Mouse (Mus musculus) thymus, adult 2 months (tissue): Measurements from ENCODE around the gene Ikbip. TPM values are rescaled to one million over a fixed set of nuclear protein-coding genes. Genes with fewer than 3 reads are reported as not detected.

Source experiments
- DNase-seq: peaks from one replicate; pipeline ENCODE4 v3.0.0; 2021
- H3K27ac ChIP-seq: fragments of 200-500 bp; 2 replicates; pipeline ENCODE4 v1.5.1; 2012; ENCODE audit warnings: low read length, control low read depth; ENCODE audit not compliant: control insufficient read depth, insufficient read depth
- H3K27me3 ChIP-seq: fragments of 200-500 bp; 2 replicates; pipeline ENCODE4 v1.6.1; 2012; ENCODE audit warnings: mild to moderate bottlenecking, low read length, moderate library complexity, mixed read lengths; ENCODE audit not compliant: control insufficient read depth, insufficient read depth
- H3K36me3 ChIP-seq: fragments of 200-500 bp; 2 replicates; pipeline ENCODE4 v1.6.1; 2012; ENCODE audit warnings: mild to moderate bottlenecking, low read length, moderate library complexity; ENCODE audit not compliant: control insufficient read depth, insufficient read depth
- H3K4me1 ChIP-seq: fragments of 200-500 bp; replicated peaks from 2 replicates; pipeline ENCODE4 v1.6.1; 2012; ENCODE audit warnings: low read length; ENCODE audit not compliant: control insufficient read depth, insufficient read depth
- H3K4me3 ChIP-seq: fragments of 200-500 bp; 2 replicates; pipeline ENCODE4 v1.5.1; 2012; ENCODE audit warnings: mild to moderate bottlenecking, low read length, control low read depth, moderate library complexity; ENCODE audit not compliant: control insufficient read depth, insufficient read depth
- CTCF ChIP-seq: fragments of 200-500 bp; IDR thresholded peaks from 2 replicates; pipeline ENCODE4 v1.5.1; 2012; ENCODE audit warnings: mild to moderate bottlenecking, control low read depth, low read length, moderate library complexity, borderline replicate concordance; ENCODE audit not compliant: control insufficient read depth, poor library complexity, insufficient read depth; ENCODE audit errors: extremely low read depth
- POLR2A ChIP-seq: fragments of 200-500 bp; IDR thresholded peaks from 2 replicates; pipeline ENCODE4 v1.6.1; 2012; ENCODE audit warnings: mild to moderate bottlenecking, low read length, control low read depth, moderate library complexity; ENCODE audit not compliant: control insufficient read depth, poor library complexity, insufficient read depth; ENCODE audit errors: extremely low read depth
- WGBS: fragments of 180-500 bp; shearing (Covaris S2); methylation state at CpG from one replicate; pipeline ENCODE4 v1.1.7; 2018; 5-methylcytosine and 5-hydroxymethylcytosine counted together
- polyA plus RNA-seq: library from polyadenylated mRNA; depleted of rRNA; stranded (reverse); fragments of >200 nt; gene quantifications from 2 replicates; pipeline ENCODE4 v1.2.3, GENCODE M21; 2012

Gene Ikbip
- polyA plus RNA-seq, 1 experiment, result 0.93 TPM

DNA sequence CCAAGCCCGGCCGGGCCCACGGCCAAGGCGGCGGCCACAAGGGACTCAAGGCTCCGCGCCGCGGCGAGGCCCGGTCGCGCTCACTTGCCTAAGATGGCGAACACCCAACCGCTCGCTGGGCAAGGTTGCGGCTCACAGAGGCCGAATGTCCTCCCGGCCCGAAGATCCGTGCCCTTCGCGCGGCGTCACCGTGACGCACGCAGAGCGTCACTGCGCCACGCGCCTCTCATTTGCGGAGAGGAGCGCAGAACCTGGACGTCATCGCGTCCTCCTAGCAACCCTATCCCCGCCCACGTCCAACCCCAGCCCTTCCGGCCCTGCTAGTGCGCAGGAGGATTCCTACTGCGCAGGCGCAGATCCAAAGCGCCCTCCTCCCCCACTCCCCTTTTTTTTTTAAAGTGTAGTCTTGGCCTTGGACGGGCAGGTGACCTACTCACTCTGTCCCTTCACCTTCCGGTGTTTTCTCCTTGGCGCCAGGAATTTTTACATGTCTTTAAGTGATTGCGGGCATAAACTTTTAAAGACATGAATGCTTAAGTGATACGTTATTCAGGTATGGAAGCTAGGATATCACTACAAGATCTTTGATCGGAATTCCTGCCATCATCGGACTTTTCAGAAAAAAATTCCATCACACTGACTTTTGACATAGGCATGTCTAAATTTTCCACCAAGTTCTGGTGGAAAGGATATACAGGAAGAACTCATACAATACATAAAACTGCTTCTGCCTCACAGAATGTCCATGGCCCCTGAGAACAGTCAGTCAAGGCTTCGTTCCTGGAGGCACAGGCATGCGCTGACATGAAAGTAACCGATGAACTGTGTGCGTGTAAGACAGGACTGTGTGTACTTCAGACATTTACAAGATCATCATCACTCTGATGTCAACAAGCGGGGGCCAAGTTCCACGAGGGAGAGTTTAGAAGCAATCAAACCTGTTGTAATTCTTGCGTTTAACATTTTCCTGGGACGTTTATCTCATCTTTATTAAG is 41.4 kb downstream of the Ikbip start, which contains the start of gene Slc25a3:
TSS of gene Slc25a3 (minus strand) at position 232 of the 995 bp plus-strand sequence.
- Histone ChIP-seq H3K36me3 (peaks cover 15% of the 10 kb centered on the region), H3K4me1 (peaks cover 2% of the 10 kb centered on the region; the same call in 1 of the 2 replicates), H3K27me3 (no peaks in the 10 kb centered on the region), H3K4me3 (peak within 1 kb of the TSS; percentile 59), H3K27ac (peak within 1 kb of the TSS; percentile 56)
- TF ChIP-seq CTCF (0 out of 2 replicates have a peak, but pooled peaks have one; percentile 24), POLR2A (peak; percentile 99)
- peak; percentile 97 for DNase-seq
- 13% methylated on average over 59 of the region's 59 CpGs for WGBS

DNA sequence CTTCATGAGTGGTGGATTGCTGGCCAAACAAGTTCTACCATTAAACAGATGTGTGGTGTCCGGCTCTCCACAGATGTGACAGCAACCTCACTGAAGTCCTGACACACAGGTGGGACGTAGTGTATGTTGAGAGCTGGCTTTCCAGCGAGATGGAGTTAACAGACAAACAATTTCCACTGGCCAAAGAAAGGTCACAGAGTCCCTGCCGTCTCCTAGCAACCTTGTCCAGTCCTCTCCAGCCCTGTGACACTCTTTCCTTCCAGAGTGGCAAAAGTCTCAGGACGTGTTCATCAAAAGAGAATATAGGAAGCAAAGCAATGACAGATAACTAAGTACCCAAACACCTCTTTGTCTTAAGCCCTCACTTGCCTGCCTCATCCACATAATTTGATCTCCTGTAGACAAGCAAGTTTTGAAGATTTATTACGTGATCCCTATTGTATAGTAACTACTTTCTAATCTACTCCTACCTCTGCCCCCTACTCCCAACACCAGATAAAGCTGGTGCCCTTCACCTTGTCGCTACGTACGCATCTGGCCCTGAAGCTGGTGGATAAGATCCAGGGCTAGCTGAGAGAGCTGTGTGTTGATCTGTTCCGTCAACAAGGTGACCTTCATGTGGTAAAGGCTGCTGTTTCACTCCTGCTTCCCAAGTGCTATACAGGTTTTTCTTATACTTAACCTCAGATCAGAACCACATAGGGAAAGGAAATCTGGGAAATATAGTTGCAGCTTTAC is 44.0 kb downstream of the Ikbip start:
- 92% methylated on average over 10 of the region's 10 CpGs for WGBS
- H3K27ac ChIP-seq, result no peak overlapping the region
- peaks cover 2% of the 10 kb centered on the region; the same call in 1 of the 2 replicates for H3K4me1 ChIP-seq
- no peak for DNase-seq
- peaks cover 3% of the 10 kb centered on the region; the same call in 1 of the 2 replicates for H3K36me3 ChIP-seq
- no peak overlapping the region for H3K4me3 ChIP-seq
- H3K27me3 ChIP-seq, result no peaks in the 10 kb centered on the region
- TF ChIP-seq CTCF, result no peak
- TF ChIP-seq POLR2A, result no peak

DNA sequence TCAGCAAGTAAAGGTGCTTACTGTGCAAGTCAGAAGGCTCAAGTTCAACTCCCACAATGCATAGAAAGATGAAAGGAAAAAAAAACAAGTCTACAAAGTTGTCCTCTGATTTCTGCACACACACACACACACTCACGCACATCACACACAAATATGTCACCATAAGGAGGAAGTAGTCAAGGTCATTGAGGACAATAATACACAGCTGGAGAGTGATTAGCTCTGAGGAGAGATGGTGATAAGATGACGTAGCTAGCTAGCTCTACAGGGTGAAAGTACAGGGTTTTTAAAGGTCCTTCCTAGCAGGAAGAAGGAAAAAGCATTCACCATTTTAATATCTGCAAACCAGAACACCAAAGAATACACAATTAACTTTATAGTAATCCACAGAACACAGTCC is 44.7 kb downstream of the Ikbip start:
- Histone ChIP-seq H3K27ac (no peak overlapping the region), H3K27me3 (no peaks in the 10 kb centered on the region), H3K4me1 (peaks cover 2% of the 10 kb centered on the region; the same call in 1 of the 2 replicates), H3K36me3 (no peaks in the 10 kb centered on the region), H3K4me3 (no peak overlapping the region)
- 91% methylated on average over 2 of the region's 2 CpGs for WGBS
- DNase-seq, result no peak
- no peak for TF ChIP-seq POLR2A
- TF ChIP-seq CTCF, result no peak

DNA sequence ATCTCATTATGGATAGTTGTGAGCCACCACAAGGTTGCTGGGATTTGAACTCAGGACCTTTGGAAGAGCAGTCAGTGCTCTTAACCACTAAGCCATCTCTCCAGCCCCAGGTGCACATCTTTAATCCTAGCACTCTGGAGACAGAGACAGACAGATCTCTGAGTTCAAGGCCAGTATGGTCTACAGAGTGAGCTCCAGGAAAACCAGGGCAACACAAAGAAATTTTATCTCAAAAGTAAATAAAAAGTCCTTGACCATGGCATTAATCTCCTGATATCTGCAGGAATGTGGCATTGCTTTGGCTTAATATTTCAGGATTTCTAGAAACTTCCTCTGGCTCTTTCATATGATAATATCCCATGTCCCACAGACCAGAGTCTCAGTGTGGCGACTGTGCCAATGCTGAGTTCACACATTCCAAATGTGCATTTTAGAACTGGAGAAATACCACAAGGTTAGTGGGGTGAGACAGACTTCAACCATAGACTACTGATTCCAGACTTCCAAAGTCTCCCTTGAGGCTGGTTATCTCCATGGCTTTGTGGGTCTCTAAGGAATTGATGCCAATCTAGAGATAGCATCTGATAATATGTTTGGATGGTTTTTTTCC is 45.9 kb downstream of the Ikbip start:
- Histone ChIP-seq H3K4me3 (no peak overlapping the region), H3K27me3 (no peaks in the 10 kb centered on the region), H3K4me1 (peaks cover 2% of the 10 kb centered on the region; the same call in 1 of the 2 replicates), H3K36me3 (no peaks in the 10 kb centered on the region), H3K27ac (no peak overlapping the region)
- no peak for TF ChIP-seq CTCF
- DNase-seq, result no peak
- WGBS, result 92% methylated on average over 1 of the region's 1 CpGs

- 98% methylated on average over 3 of the region's 3 CpGs for WGBS
- no peak overlapping the region for H3K27ac ChIP-seq
- DNase-seq, result no peak
- no peaks in the 10 kb centered on the region for H3K36me3 ChIP-seq
- TF ChIP-seq POLR2A (no peak), CTCF (no peak)
- H3K4me3 ChIP-seq, result no peak overlapping the region
- H3K27me3 ChIP-seq, result no peaks in the 10 kb centered on the region
- H3K4me1 ChIP-seq, result no peaks in the 10 kb centered on the region
These were observed 48.1 kb downstream of the Ikbip start for GRCm38 (mm10) chr10:91130792-91131191.

DNA sequence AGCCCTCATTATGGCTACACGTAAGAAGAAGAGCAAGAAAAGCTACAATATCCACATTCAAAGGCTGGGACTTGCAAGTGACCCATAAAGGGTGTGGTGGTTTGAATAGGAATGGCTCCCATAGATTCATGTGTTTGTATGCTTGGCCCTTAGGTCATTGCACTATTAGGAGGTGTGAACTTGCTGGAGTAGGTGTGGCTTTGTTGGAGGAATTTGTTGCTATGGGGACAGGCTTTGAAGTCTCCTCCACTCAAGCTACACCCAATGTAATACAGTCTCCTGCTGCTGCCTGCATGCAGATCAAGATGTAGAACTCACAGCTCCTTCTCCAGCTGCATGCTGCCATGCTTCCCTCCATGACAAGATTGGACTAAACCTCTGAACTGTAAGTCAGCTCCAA is 48.8 kb downstream of the Ikbip start:
- no peaks in the 10 kb centered on the region for H3K27me3 ChIP-seq
- WGBS, result 97% methylated on average over 1 of the region's 1 CpGs
- H3K27ac ChIP-seq, result no peak overlapping the region
- no peak for DNase-seq
- no peaks in the 10 kb centered on the region for H3K4me1 ChIP-seq
- no peaks in the 10 kb centered on the region for H3K36me3 ChIP-seq
- TF ChIP-seq POLR2A (no peak), CTCF (no peak)
- no peak overlapping the region for H3K4me3 ChIP-seq
